Mouse (Mus musculus): Measurements from ENCODE around the gene Ints14. TPM values are rescaled to one million over a fixed set of nuclear protein-coding genes. Genes with fewer than 3 reads are reported as not detected.

Gene Ints14
- total and polyA plus RNA-seq, 2 experiments from 2014 or later, result 34.6 to 37.5 TPM

GRCm38 (mm10) chr9:64938535-64938934, 22.2 kb upstream of the Ints14 start:
- ATAC-seq (no peak), DNase-seq (no peak)
- Histone ChIP-seq H3K9ac (no peak overlapping the region), H3K9me3 (ENCODE audit: low read length) (no peaks in the 10 kb centered on the region), H3K4me2 (ENCODE audit: low read depth) (no peak overlapping the region), H3K4me1 (ENCODE audit: insufficient read depth) (no peaks in the 10 kb centered on the region), H3K27ac (ENCODE audit: low read depth, low read length) (no peak overlapping the region), H3K27me3 (ENCODE audit: insufficient read depth, low read length) (no peaks in the 10 kb centered on the region), H3K4me3 (ENCODE audit: low read depth, low read length) (no peak overlapping the region), H3K36me3 (ENCODE audit: insufficient read depth) (no peaks in the 10 kb centered on the region)
- WGBS, result 79% methylated on average over 5 of the region's 5 CpGs
- no peak for TF ChIP-seq CTCF (IDR thresholded peaks at IDR 0.05; ENCODE audit: low read depth)

GRCm38 (mm10) chr9:64939281-64939680, 21.4 kb upstream of the Ints14 start:
- no peaks in the 10 kb centered on the region for H3K9me3 ChIP-seq (ENCODE audit: low read length)
- no peaks in the 10 kb centered on the region for H3K4me1 ChIP-seq (ENCODE audit: insufficient read depth)
- no peak overlapping the region for H3K27ac ChIP-seq (ENCODE audit: low read depth, low read length)
- H3K4me2 ChIP-seq (ENCODE audit: low read depth), result no peak overlapping the region
- ATAC-seq (no peak), DNase-seq (no peak)
- WGBS, result 62% methylated on average over 4 of the region's 4 CpGs
- H3K27me3 ChIP-seq (ENCODE audit: insufficient read depth, low read length), result no peaks in the 10 kb centered on the region
- H3K4me3 ChIP-seq (ENCODE audit: low read depth, low read length), result no peak overlapping the region
- no peak for TF ChIP-seq CTCF (IDR thresholded peaks at IDR 0.05; ENCODE audit: low read depth)
- H3K9ac ChIP-seq, result no peak overlapping the region
- no peaks in the 10 kb centered on the region for H3K36me3 ChIP-seq (ENCODE audit: insufficient read depth)

- Histone ChIP-seq H3K4me3 (ENCODE audit: low read depth, low read length) (no peak overlapping the region), H3K27me3 (ENCODE audit: insufficient read depth, low read length) (no peaks in the 10 kb centered on the region), H3K9ac (no peak overlapping the region), H3K36me3 (ENCODE audit: insufficient read depth) (no peaks in the 10 kb centered on the region), H3K4me2 (ENCODE audit: low read depth) (no peak overlapping the region), H3K4me1 (ENCODE audit: insufficient read depth) (no peaks in the 10 kb centered on the region), H3K27ac (ENCODE audit: low read depth, low read length) (no peak overlapping the region), H3K9me3 (ENCODE audit: low read length) (no peaks in the 10 kb centered on the region)
- no peak for TF ChIP-seq CTCF (IDR thresholded peaks at IDR 0.05; ENCODE audit: low read depth)
- ATAC-seq (no peak), DNase-seq (no peak)
- 79% methylated on average over 2 of the region's 2 CpGs for WGBS
These were observed 20.9 kb upstream of the Ints14 start for GRCm38 (mm10) chr9:64939790-64940189.

- H3K9me3 ChIP-seq (ENCODE audit: low read length), result no peaks in the 10 kb centered on the region
- H3K4me1 ChIP-seq (ENCODE audit: insufficient read depth), result no peaks in the 10 kb centered on the region
- no peak overlapping the region for H3K4me2 ChIP-seq (ENCODE audit: low read depth)
- no peak overlapping the region for H3K4me3 ChIP-seq (ENCODE audit: low read depth, low read length)
- no peak for DNase-seq
- ATAC-seq, result no peak
- no peak overlapping the region for H3K9ac ChIP-seq
- no peak for TF ChIP-seq CTCF (IDR thresholded peaks at IDR 0.05; ENCODE audit: low read depth)
- no peak overlapping the region for H3K27ac ChIP-seq (ENCODE audit: low read depth, low read length)
- 82% methylated on average over 11 of the region's 11 CpGs for WGBS
- H3K27me3 ChIP-seq (ENCODE audit: insufficient read depth, low read length), result no peaks in the 10 kb centered on the region
- H3K36me3 ChIP-seq (ENCODE audit: insufficient read depth), result no peaks in the 10 kb centered on the region
These were observed 19.9 kb upstream of the Ints14 start for GRCm38 (mm10) chr9:64940731-64941346.

- H3K4me1 ChIP-seq (ENCODE audit: insufficient read depth), result no peaks in the 10 kb centered on the region
- H3K36me3 ChIP-seq (ENCODE audit: insufficient read depth), result no peaks in the 10 kb centered on the region
- ATAC-seq (no peak), DNase-seq (no peak)
- H3K27me3 ChIP-seq (ENCODE audit: insufficient read depth, low read length), result no peaks in the 10 kb centered on the region
- 85% methylated on average over 4 of the region's 4 CpGs for WGBS
- no peak overlapping the region for H3K9ac ChIP-seq
- H3K27ac ChIP-seq (ENCODE audit: low read depth, low read length), result no peak overlapping the region
- H3K4me3 ChIP-seq (ENCODE audit: low read depth, low read length), result no peak overlapping the region
- TF ChIP-seq CTCF (IDR thresholded peaks at IDR 0.05; ENCODE audit: low read depth), result no peak
- no peak overlapping the region for H3K4me2 ChIP-seq (ENCODE audit: low read depth)
- no peaks in the 10 kb centered on the region for H3K9me3 ChIP-seq (ENCODE audit: low read length)
These were observed 19.1 kb upstream of the Ints14 start for GRCm38 (mm10) chr9:64941650-64942049.

- Histone ChIP-seq H3K36me3 (ENCODE audit: insufficient read depth) (no peaks in the 10 kb centered on the region), H3K9me3 (ENCODE audit: low read length) (no peaks in the 10 kb centered on the region), H3K27ac (ENCODE audit: low read depth, low read length) (no peak overlapping the region), H3K4me2 (ENCODE audit: low read depth) (no peak overlapping the region), H3K4me1 (ENCODE audit: insufficient read depth) (no peaks in the 10 kb centered on the region), H3K4me3 (ENCODE audit: low read depth, low read length) (no peak overlapping the region), H3K9ac (no peak overlapping the region), H3K27me3 (ENCODE audit: insufficient read depth, low read length) (no peaks in the 10 kb centered on the region)
- ATAC-seq, result no peak
- no peak for DNase-seq
- TF ChIP-seq CTCF (IDR thresholded peaks at IDR 0.05; ENCODE audit: low read depth), result no peak
- WGBS, result 28% methylated on average over 11 of the region's 11 CpGs
These were observed 16.7 kb upstream of the Ints14 start for GRCm38 (mm10) chr9:64943997-64944396.

GRCm38 (mm10) chr9:64947483-64948095, 13.1 kb upstream of the Ints14 start:
- H3K4me2 ChIP-seq (ENCODE audit: low read depth), result no peak overlapping the region
- no peaks in the 10 kb centered on the region for H3K9me3 ChIP-seq (ENCODE audit: low read length)
- H3K4me1 ChIP-seq (ENCODE audit: insufficient read depth), result no peaks in the 10 kb centered on the region
- no peak overlapping the region for H3K9ac ChIP-seq
- 87% methylated on average over 9 of the region's 9 CpGs for WGBS
- DNase-seq (no peak), ATAC-seq (no peak)
- no peak for TF ChIP-seq CTCF (IDR thresholded peaks at IDR 0.05; ENCODE audit: low read depth)
- H3K27me3 ChIP-seq (ENCODE audit: insufficient read depth, low read length), result no peaks in the 10 kb centered on the region
- H3K36me3 ChIP-seq (ENCODE audit: insufficient read depth), result no peaks in the 10 kb centered on the region
- H3K4me3 ChIP-seq (ENCODE audit: low read depth, low read length), result no peak overlapping the region
- no peak overlapping the region for H3K27ac ChIP-seq (ENCODE audit: low read depth, low read length)
